Mouse (Mus musculus): ENCODE measurements around the gene Smtn.

- peak; percentile 64 for TF ChIP-seq CTCF (conservative IDR thresholded peaks at IDR 0.05; ENCODE audit: low read length)
- no peak for TF ChIP-seq NANOG (IDR thresholded peaks at IDR 0.05; ENCODE audit: borderline replicate concordance, low read length)
- TF ChIP-seq POU5F1 (IDR thresholded peaks at IDR 0.05; ENCODE audit: borderline replicate concordance, low read length) = no peak
Measured at GRCm38 (mm10) chr11:3514529-3515054, 25.8 kb downstream of the Smtn start, which contains the start of gene Selenom.

Measured in E14TG2a.4 (cell line).